Mouse (Mus musculus) kidney, adult 2 months (tissue): ENCODE measurements around the gene Gstt2.

Source experiments
- CTCF ChIP-seq: fragments of 200-500 bp; conservative IDR thresholded peaks from 2 replicates; pipeline ENCODE4 v1.5.1; 2011; ENCODE audit warnings: low read depth, mild to moderate bottlenecking, control low read depth, low read length, moderate library complexity, mixed read lengths; ENCODE audit not compliant: insufficient read depth, insufficient read length
- POLR2A ChIP-seq: fragments of 200-500 bp; IDR thresholded peaks from one replicate; pipeline ENCODE4 v1.6.1; 2011; ENCODE audit warnings: low read depth, low read length, control low read depth

DNA sequence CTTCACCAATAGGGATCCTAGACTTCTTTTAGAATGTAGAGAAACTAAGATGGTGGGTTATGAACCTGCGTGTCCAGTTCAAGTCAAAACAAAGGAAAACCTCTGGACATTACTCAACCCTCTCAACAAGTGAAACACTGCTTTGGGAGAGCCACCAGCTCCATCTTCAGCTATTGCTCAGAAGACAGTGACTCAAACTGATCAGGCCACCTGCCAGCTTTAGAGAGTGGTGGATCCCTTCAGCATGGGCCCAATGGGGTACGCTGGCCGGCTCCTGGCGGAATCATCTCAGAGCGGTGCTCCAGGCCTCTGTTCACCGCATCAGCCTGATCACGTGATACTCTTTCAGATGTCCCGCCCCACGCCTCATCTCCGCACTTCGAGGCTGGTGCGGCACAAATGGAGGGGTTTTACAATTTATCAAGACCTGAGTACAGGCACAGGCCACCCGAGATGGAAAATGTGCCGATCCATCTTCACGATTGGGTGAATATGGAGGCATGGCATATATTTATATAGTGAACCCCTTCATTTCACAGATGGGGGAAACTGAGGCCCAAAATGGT lies 18.3 kb upstream of the Gstt2 start:
- no peak for TF ChIP-seq POLR2A
- no peak for TF ChIP-seq CTCF
